Mouse (Mus musculus): ENCODE data around the gene Arrb2. TPM values are rescaled to one million over a fixed set of nuclear protein-coding genes. Genes with fewer than 3 reads are reported as not detected.
"Not testable (repeated sequence)": the region's sequence is repeated elsewhere in the genome, so short reads cannot be mapped to it uniquely, and the experiment has no call there.

Gene Arrb2
- total RNA-seq (2017): 43.6 and 46.6 TPM in 2 replicates

- peak; percentile 81 for ATAC-seq (replicated peaks; ENCODE audit: low read depth, poor library complexity, severe bottlenecking)
Observed at GRCm38 (mm10) chr11:70432048-70432894, at the start of gene Arrb2. Gene Arrb2 (plus strand): TSS chr11:70432635.

GRCm38 (mm10) chr11:70384136-70384535, 48.3 kb upstream of the Arrb2 start:
- no peak for ATAC-seq (replicated peaks; ENCODE audit: low read depth, poor library complexity, severe bottlenecking)

GRCm38 (mm10) chr11:70387436-70387835, 45.0 kb upstream of the Arrb2 start:
- ATAC-seq (replicated peaks; ENCODE audit: low read depth, poor library complexity, severe bottlenecking): no peak

DNA sequence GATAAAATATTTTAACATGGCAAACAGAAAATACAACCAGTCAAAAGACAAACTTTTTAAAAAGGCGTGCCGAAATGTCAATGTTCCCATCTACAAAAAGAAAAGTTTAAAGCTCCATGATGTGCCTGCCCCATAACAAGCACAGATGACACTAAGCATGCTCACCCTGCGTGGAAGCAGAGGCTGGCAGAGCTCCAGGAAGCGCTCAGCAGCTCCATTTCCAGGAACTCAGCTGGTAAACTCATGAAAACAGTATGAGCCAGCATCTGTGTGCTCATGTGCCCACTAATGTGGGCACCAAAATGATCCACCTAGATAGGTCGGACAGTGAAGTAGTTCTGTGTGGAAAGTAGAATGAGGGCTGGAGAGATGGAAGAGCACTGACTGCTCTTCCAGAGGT, 43.0 kb upstream of the Arrb2 start:
- no peak for ATAC-seq (replicated peaks; ENCODE audit: low read depth, poor library complexity, severe bottlenecking)

GRCm38 (mm10) chr11:70403598-70403997, 28.8 kb upstream of the Arrb2 start:
- no peak for ATAC-seq (replicated peaks; ENCODE audit: low read depth, poor library complexity, severe bottlenecking)

DNA sequence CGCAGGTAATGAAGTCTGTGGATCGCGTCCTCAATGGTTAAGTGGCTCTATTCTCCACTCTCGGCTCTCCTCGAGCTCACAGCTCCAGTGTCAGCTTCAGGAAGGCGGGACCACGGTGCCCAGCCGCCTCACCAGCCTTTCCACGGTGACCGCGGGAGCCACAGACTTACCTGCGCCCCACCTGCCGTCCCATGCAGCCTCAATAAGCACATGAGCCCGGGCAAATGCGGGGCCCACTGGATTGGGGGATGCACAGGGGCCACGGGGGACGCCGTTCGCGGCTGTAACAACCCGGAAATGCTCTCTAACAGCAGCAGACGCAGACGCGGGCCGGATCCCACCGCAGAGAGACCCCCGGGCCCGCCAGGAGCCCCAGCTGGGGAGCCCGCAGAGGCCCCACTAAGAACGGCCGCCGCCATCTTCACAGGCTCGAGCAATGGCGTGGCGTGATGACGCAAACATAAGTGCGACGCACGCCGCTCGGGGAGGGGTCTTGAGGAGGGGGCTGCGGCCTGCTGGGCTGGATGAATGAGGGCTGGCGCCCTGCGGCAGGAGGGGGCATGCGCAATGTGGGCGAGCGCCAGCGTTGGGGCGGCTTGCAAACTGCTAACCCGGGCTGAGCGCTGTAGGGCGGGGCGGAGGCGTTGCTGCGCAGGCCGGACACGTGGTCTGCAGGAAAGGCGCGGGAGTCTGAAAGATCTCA, 22.7 kb upstream of the Arrb2 start, which contains the start of gene Pelp1:
Gene Pelp1 (minus strand): TSS at position 438 of the 703 bp plus-strand sequence.
- ATAC-seq (replicated peaks; ENCODE audit: low read depth, poor library complexity, severe bottlenecking): peak; percentile 94

DNA sequence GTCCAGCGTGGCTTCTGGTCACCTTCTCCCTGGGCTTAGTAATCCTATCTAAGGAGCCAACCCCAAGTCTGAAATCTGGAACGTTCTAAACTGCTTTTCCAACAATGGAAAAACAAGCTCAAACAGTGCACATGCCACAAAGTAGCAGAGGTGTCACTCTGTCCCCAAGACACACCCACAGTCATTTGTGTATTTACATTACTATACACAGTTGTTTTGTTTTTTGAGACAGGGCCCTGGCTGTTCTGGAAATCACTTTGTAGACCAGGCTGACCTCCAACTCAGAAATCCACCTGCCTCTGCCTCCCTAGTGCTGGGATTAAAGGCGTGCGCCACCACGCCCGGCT, 22.2 kb upstream of the Arrb2 start:
- peak; percentile 24; the same call in 1 of the 2 replicates for ATAC-seq (replicated peaks; ENCODE audit: low read depth, poor library complexity, severe bottlenecking)

DNA sequence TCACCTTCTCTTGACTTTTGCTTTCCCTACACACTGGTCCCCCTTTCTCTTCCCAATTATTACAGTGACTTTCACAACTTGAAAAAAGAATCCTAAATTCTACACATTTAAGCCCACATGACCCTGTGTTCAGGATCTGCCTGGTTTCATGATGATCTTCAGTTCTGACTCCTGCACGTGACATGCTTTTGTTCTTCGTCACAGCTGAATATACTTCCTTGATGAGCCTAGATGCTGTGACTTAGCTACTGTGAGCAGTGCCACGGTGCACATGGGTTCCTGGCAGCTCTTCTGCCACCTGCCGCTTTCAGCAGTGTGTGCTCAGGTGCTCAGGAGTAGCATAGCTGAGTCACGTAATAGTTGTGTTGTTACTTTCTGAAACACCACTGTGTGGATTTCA, 19.8 kb upstream of the Arrb2 start:
- ATAC-seq (replicated peaks; ENCODE audit: low read depth, poor library complexity, severe bottlenecking): no peak

GRCm38 (mm10) chr11:70413961-70414360, 18.5 kb upstream of the Arrb2 start:
- ATAC-seq (replicated peaks; ENCODE audit: low read depth, poor library complexity, severe bottlenecking): 0 out of 2 replicates have a peak, but pooled peaks have one; percentile 24

DNA sequence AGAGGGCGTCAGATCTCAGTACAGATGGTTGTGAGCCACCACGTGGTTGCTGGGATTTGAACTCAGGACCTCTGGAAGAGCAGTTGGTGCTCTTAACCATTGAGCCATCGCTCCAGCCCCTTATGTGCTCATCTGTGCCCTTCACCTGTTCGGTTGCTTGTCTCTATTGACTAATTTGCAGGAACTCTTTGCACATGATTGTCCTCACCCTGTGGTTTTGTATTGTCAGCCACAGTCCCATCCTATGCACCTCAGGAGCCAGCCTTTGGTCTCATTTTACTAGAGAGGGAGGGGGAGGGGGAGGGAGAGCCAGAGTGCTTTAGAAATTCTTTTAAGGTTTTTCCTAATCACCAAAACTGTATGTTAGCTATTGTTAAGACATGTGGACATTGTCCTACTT, 14.2 kb upstream of the Arrb2 start:
- no peak for ATAC-seq (replicated peaks; ENCODE audit: low read depth, poor library complexity, severe bottlenecking)

DNA sequence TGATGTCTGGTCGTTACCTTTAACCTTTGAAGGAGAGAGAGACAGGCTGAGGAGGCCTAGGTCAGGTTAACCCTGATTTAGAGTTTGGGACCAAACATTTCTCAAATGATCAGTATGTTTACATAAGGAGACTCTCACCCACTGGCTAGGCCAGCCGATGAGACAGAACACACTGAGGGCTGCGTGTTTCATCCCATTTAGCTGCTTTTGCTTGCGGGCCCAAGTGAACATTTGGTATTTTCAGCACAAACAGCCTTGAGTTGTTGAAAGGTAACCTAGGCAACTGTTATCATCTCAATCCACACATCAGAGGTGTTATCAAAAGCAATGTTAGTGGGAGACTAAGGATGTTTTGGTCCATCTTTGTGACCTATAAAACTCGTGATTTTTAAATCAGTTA, 12.9 kb upstream of the Arrb2 start:
- ATAC-seq (replicated peaks; ENCODE audit: low read depth, poor library complexity, severe bottlenecking): no peak

GRCm38 (mm10) chr11:70426598-70426997, 5.8 kb upstream of the Arrb2 start:
- ATAC-seq (replicated peaks; ENCODE audit: low read depth, poor library complexity, severe bottlenecking): not testable (repeated sequence)

DNA sequence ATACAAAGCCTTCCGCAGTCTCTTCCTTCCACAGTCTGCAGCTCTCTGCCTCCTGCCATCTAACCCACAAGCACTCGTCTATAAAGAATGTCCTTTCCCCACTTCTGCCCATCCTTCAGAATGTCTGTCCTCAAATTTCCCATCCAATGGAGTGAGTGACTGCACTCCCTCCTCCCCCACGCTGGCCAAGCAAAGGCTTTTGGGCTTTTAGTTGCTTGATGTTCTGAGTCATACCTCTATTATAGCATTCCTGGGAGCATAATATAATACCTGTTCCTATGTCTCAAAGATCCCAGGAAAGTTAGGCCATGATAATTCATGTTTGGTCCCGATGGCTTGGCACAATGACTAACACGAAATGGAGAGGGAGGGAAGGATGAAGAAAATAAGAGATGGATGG, 861 bp upstream of the Arrb2 start:
- ATAC-seq (replicated peaks; ENCODE audit: low read depth, poor library complexity, severe bottlenecking): no peak

GRCm38 (mm10) chr11:70432895-70433568, 597 bp downstream of the Arrb2 start:
- ATAC-seq (replicated peaks; ENCODE audit: low read depth, poor library complexity, severe bottlenecking): peak; percentile 33

GRCm38 (mm10) chr11:70433569-70433943, 1.1 kb downstream of the Arrb2 start:
- ATAC-seq (replicated peaks; ENCODE audit: low read depth, poor library complexity, severe bottlenecking): peak; percentile 4

DNA sequence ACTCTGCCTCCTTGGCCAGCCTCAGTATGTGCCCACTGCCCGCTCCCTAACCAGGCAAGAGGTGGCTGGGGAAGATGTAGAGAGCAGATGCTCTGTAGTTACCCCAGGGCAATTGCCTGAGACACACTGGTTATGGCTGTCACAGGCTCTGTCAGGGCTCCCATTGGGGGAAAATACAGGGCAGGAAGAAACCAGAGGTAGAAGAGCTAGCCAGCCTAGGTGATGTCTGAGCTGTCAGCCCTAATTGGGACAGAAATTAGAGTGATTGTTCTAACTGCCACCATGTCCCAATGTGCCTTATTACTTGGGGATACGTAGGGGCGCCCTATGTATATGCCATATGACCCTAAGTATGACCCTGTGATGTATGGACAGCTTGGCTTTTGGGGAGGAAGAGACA, 1.5 kb downstream of the Arrb2 start:
- no peak for ATAC-seq (replicated peaks; ENCODE audit: low read depth, poor library complexity, severe bottlenecking)

DNA sequence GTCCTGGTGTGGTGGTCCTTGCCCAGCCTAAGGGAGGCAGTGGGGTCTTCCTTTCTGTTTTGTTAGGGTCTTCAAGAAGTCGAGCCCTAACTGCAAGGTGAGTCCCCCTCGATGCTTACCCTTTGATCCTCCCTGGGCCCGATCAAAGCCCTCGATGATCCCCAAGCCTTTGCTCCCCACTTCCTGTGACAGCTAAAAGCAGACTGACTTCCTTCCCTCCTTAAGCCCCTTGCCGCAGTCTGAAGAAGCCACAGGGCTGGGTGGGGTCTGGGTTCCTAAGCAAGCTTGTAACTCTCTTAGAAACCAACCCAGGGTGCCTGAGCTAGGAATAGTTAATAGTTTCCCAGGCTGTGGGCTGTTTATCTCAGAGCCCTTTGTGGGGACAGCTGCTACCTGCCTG, 3.0 kb downstream of the Arrb2 start:
- ATAC-seq (replicated peaks; ENCODE audit: low read depth, poor library complexity, severe bottlenecking): no peak

GRCm38 (mm10) chr11:70437426-70437825, 5.0 kb downstream of the Arrb2 start:
- no peak for ATAC-seq (replicated peaks; ENCODE audit: low read depth, poor library complexity, severe bottlenecking)

DNA sequence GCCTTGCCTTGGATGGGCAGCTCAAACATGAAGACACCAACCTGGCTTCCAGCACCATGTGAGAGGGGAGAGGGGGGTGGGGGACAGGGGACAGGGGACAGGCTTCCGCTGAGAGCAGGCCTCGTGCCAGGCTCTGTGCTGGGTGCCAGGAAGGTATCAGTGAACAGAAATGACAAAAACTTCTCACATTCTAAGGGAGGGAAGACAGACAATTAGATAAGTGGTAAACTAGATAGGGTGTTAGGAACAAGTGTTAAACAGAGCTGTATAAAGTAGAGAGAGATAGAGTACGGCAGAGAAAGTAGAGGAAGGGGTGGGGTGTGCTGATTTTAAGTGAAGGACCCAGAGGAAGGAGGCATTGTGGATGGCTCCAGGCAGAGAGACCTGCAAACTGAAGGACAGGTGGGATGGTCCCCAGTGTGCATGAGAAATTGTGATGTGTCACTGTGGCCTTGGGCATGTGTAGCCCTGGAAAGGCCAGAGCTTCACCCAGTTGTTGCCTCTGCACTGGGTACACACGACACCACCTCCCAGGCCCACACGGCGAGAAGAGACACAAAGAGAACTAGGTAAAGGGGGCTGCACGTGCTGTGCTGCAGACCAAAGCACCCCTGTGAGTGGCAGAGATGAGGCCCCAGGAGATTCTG, 6.4 kb downstream of the Arrb2 start:
- no peak for ATAC-seq (replicated peaks; ENCODE audit: low read depth, poor library complexity, severe bottlenecking)

DNA sequence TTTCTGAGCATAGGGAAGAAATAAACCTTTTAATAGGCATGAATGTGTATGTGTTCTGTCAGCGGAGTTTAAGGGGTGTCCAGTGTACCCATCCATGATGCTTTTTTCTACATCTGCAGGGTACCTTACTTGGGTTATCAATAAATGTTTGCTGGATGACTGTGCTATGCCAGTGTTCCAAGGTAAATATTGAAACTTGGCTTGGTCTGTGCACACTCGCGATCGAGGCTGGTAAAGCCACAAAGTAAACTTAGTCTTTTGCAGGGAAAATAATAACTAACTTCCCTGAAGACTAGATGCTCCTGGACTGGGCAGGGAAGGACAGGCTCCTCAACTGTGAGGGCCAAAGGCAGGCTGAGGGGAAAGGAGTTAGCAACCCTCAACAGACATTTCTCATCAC, 8.2 kb downstream of the Arrb2 start:
- no peak for ATAC-seq (replicated peaks; ENCODE audit: low read depth, poor library complexity, severe bottlenecking)
